Mouse (Mus musculus) urinary bladder, adult 18-20 months (tissue): Measurements from ENCODE around the gene Lin28a.

Source experiments
- DNase-seq, 2 experiments: peaks; one replicate each; pipeline ENCODE4 v3.0.0; 2022; ENCODE audit warnings: low spot score in 2 of 2, mixed read lengths in 2 of 2

Gene Lin28a

GRCm38 (mm10) chr4:134018779-134019145 lies at the start of gene Lin28a:
Lin28a (minus strand) TSS chr4:134018841.
- DNase-seq = no peak

- DNase-seq = peak in 1 of 2 experiments; percentile 35
Measured at GRCm38 (mm10) chr4:134067833-134068544, 49.3 kb upstream of the Lin28a start.

- DNase-seq = peak; percentile 24 to 29
Measured at GRCm38 (mm10) chr4:134067383-134067782, 48.7 kb upstream of the Lin28a start.

GRCm38 (mm10) chr4:134065431-134066004 lies 46.9 kb upstream of the Lin28a start:
- DNase-seq = peak; percentile 67 to 74

- no peak for DNase-seq
Measured at GRCm38 (mm10) chr4:134062561-134062960, 43.9 kb upstream of the Lin28a start.

- DNase-seq = peak; percentile 50 to 52
Measured at GRCm38 (mm10) chr4:134061944-134062446, 43.4 kb upstream of the Lin28a start.

GRCm38 (mm10) chr4:134061166-134061830 lies 42.7 kb upstream of the Lin28a start:
- DNase-seq = peak in 1 of 2 experiments; percentile 48

- no peak for DNase-seq
Measured at GRCm38 (mm10) chr4:134060135-134060865, 41.7 kb upstream of the Lin28a start, which contains the start of gene Crybg2. Crybg2 (plus strand) TSS chr4:134060815.

GRCm38 (mm10) chr4:134058908-134059307 lies 40.3 kb upstream of the Lin28a start:
- DNase-seq = no peak

GRCm38 (mm10) chr4:134058166-134058715 lies 39.6 kb upstream of the Lin28a start:
- no peak for DNase-seq

GRCm38 (mm10) chr4:134053538-134053937 lies 34.9 kb upstream of the Lin28a start, which contains the start of gene Zfp683:
Zfp683 (plus strand) TSS chr4:134053838.
- no peak for DNase-seq

GRCm38 (mm10) chr4:134052560-134052959 lies 33.9 kb upstream of the Lin28a start:
- DNase-seq = no peak

- DNase-seq = no peak
Measured at GRCm38 (mm10) chr4:134051912-134052311, 33.3 kb upstream of the Lin28a start.

- no peak for DNase-seq
Measured at GRCm38 (mm10) chr4:134047648-134048047, 29.0 kb upstream of the Lin28a start.

- no peak for DNase-seq
Measured at GRCm38 (mm10) chr4:134043041-134043440, 24.4 kb upstream of the Lin28a start.

GRCm38 (mm10) chr4:134041317-134042123 lies 22.9 kb upstream of the Lin28a start:
- no peak for DNase-seq

- peak; percentile 43 to 69 for DNase-seq
Measured at GRCm38 (mm10) chr4:134035953-134036352, 17.3 kb upstream of the Lin28a start.

GRCm38 (mm10) chr4:134025802-134026201 lies 7.2 kb upstream of the Lin28a start:
- DNase-seq = no peak

- peak; percentile 62 to 81 for DNase-seq
Measured at GRCm38 (mm10) chr4:134020621-134021020, 2.0 kb upstream of the Lin28a start.

GRCm38 (mm10) chr4:134019641-134020351 lies 1.2 kb upstream of the Lin28a start:
- no peak for DNase-seq
